Mouse (Mus musculus): ENCODE results near the gene Prr22. TPM values are rescaled to one million over a fixed set of nuclear protein-coding genes. Genes with fewer than 3 reads are reported as not detected.
A peak's percentile ranks its signal among the peaks of the same experiment; 100 is the strongest.

Prr22 gene
- polyA plus RNA-seq, 1 experiment from 2014 or later: 1.6 TPM

GRCm38 (mm10) chr17:56819694-56820111 lies 49.7 kb downstream of the Prr22 start:
- no peak overlapping the region for H3K9ac ChIP-seq (replicated peaks; ENCODE audit: low read depth, low read length)
- H3K27me3 ChIP-seq (ENCODE audit: control insufficient read depth, insufficient read depth, low read length): no peaks in the 10 kb centered on the region
- H3K4me3 ChIP-seq (ENCODE audit: low read depth, low read length): no peak overlapping the region
- no peaks in the 10 kb centered on the region for H3K4me1 ChIP-seq (ENCODE audit: control insufficient read depth, insufficient read depth, low read length)
- no peaks in the 10 kb centered on the region for H3K9me3 ChIP-seq (ENCODE audit: control insufficient read depth, low read depth, low read length)
- H3K36me3 ChIP-seq (ENCODE audit: control insufficient read depth, insufficient read depth, low read length): no peaks in the 10 kb centered on the region
- ATAC-seq (ENCODE audit: insufficient number of reproducible peaks, insufficient read depth, low FRiP score, low read depth): peak; percentile 33
- H3K4me2 ChIP-seq (replicated peaks; ENCODE audit: low read depth, low read length): no peak overlapping the region; the same call in 1 of the 2 replicates
- WGBS: 59% methylated on average over 8 of the region's 8 CpGs
- peak overlapping the region; percentile 77; the same call in 1 of the 2 replicates for H3K27ac ChIP-seq (ENCODE audit: low read length)

Other genes starting within 250 kb of the Prr22 start
- gene Gm20219, start 215.9 kb upstream of the Prr22 start, polyA plus RNA-seq (2014; fragmentation: Nextera tagmentation; extraction: Ambion mirVana): 11.9 and 13.1 TPM in 2 replicates
- gene Safb2, start 185.7 kb upstream of the Prr22 start, polyA plus RNA-seq (2014; fragmentation: Nextera tagmentation; extraction: Ambion mirVana): 62.8 and 73.5 TPM in 2 replicates
- gene Safb, start 185.4 kb upstream of the Prr22 start, polyA plus RNA-seq (2014; fragmentation: Nextera tagmentation; extraction: Ambion mirVana): 75.4 and 86.5 TPM in 2 replicates
- gene 2410015M20Rik, start 160.5 kb upstream of the Prr22 start, polyA plus RNA-seq (2014; fragmentation: Nextera tagmentation; extraction: Ambion mirVana): 259 and 261 TPM in 2 replicates
- gene Rpl36, start 156.8 kb upstream of the Prr22 start, polyA plus RNA-seq (2014; fragmentation: Nextera tagmentation; extraction: Ambion mirVana): 2,224 and 2,447 TPM in 2 replicates
- 49.3 and 51.3 TPM in 2 replicates for gene Lonp1, start 143.4 kb upstream of the Prr22 start, polyA plus RNA-seq (2014; fragmentation: Nextera tagmentation; extraction: Ambion mirVana)
- gene Catsperd, start 142.1 kb upstream of the Prr22 start, polyA plus RNA-seq (2014; fragmentation: Nextera tagmentation; extraction: Ambion mirVana): 0.46 and 0.73 TPM in 2 replicates
- gene Ranbp3, start 97.0 kb upstream of the Prr22 start, polyA plus RNA-seq (2014; fragmentation: Nextera tagmentation; extraction: Ambion mirVana): 86.5 and 94.9 TPM in 2 replicates
- gene Ndufa11, start 52.5 kb upstream of the Prr22 start, polyA plus RNA-seq (2014; fragmentation: Nextera tagmentation; extraction: Ambion mirVana): 444 and 502 TPM in 2 replicates
- gene Vmac, start 52.2 kb upstream of the Prr22 start, polyA plus RNA-seq (2014; fragmentation: Nextera tagmentation; extraction: Ambion mirVana): 31.3 and 31.7 TPM in 2 replicates
- gene Nrtn, start 12.7 kb upstream of the Prr22 start, polyA plus RNA-seq (2014; fragmentation: Nextera tagmentation; extraction: Ambion mirVana): 14.1 and 14.4 TPM in 2 replicates
- gene Dus3l, start 5.5 kb upstream of the Prr22 start, polyA plus RNA-seq (2014; fragmentation: Nextera tagmentation; extraction: Ambion mirVana): 40.9 and 46.3 TPM in 2 replicates
- 6.7 TPM in 2 replicates for gene Rfx2, start 60.8 kb downstream of the Prr22 start, polyA plus RNA-seq (2014; fragmentation: Nextera tagmentation; extraction: Ambion mirVana)
- gene Acsbg2, start 104.2 kb downstream of the Prr22 start, polyA plus RNA-seq (2014; fragmentation: Nextera tagmentation; extraction: Ambion mirVana): not detected in 2 replicates
- gene 1700061G19Rik, start 105.2 kb downstream of the Prr22 start, polyA plus RNA-seq (2014; fragmentation: Nextera tagmentation; extraction: Ambion mirVana): 0.35 and 0.76 TPM in 2 replicates
- 26.8 and 29.6 TPM in 2 replicates for gene Mllt1, start 165.2 kb downstream of the Prr22 start, polyA plus RNA-seq (2014; fragmentation: Nextera tagmentation; extraction: Ambion mirVana)
- gene Acer1, start 211.9 kb downstream of the Prr22 start, polyA plus RNA-seq (2014; fragmentation: Nextera tagmentation; extraction: Ambion mirVana): not detected in 2 replicates
- gene Clpp, start 220.1 kb downstream of the Prr22 start, polyA plus RNA-seq (2014; fragmentation: Nextera tagmentation; extraction: Ambion mirVana): 146 and 164 TPM in 2 replicates
- gene Alkbh7, start 227.1 kb downstream of the Prr22 start, polyA plus RNA-seq (2014; fragmentation: Nextera tagmentation; extraction: Ambion mirVana): 41.8 and 43.7 TPM in 2 replicates
- 0.83 and 1.0 TPM in 2 replicates for gene Pspn, start 229.8 kb downstream of the Prr22 start, polyA plus RNA-seq (2014; fragmentation: Nextera tagmentation; extraction: Ambion mirVana)
- 56.3 and 59.8 TPM in 2 replicates for gene Gtf2f1, start 241.0 kb downstream of the Prr22 start, polyA plus RNA-seq (2014; fragmentation: Nextera tagmentation; extraction: Ambion mirVana)
- gene Gm17949, start 241.2 kb downstream of the Prr22 start, polyA plus RNA-seq (2014; fragmentation: Nextera tagmentation; extraction: Ambion mirVana): 0.64 and 0.77 TPM in 2 replicates